Mouse (Mus musculus) brown adipose tissue, adult 24 weeks (tissue): ENCODE data around the gene Kynu. TPM values are rescaled to one million over a fixed set of nuclear protein-coding genes. Genes with fewer than 3 reads are reported as not detected.

Source experiments
- H3K27ac ChIP-seq: fragments of 200-500 bp; replicated peaks from 2 replicates; pipeline ENCODE4 v1.5.1; 2012; ENCODE audit warnings: low read depth, mild to moderate bottlenecking, low read length
- H3K4me1 ChIP-seq: fragments of 200-500 bp; 2 replicates; pipeline ENCODE4 v1.6.1; 2012; ENCODE audit warnings: low read length, mixed read lengths; ENCODE audit not compliant: control insufficient read depth, insufficient read depth, insufficient read length
- H3K4me3 ChIP-seq: fragments of 200-500 bp; 2 replicates; pipeline ENCODE4 v1.5.1; 2012; ENCODE audit warnings: low read depth, mild to moderate bottlenecking, low read length, moderate library complexity; ENCODE audit not compliant: insufficient read depth
- polyA plus RNA-seq: library from polyadenylated mRNA; stranded (reverse); fragments of >200 nt; gene quantifications from 2 replicates; pipeline ENCODE4 v1.2.4, GENCODE M21; 2012; ENCODE audit not compliant: missing spikeins, insufficient read depth, insufficient read length

Gene Kynu
- polyA plus RNA-seq, 1 experiment = not detected

DNA sequence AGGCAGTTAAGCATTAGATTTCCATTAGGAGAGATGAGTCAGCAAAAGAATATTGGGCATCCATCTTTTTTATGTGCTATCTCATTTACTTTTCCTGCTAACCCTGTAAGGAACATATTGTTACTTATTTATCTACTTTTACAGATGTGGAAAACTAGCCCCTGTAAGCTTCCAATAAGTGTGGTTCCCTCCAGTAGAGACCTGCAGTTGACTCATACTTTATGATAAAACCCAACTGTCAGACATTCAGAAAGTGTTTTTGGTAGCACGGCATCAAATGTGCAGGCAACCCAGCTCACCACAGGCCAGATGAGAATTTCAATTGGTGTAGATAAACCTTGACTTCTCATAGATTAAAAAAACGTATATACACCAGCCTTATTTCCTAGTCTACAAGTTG, 32.7 kb downstream of the Kynu start:
- Histone ChIP-seq H3K4me3 (no peak overlapping the region), H3K4me1 (no peaks in the 10 kb centered on the region), H3K27ac (no peak overlapping the region)

DNA sequence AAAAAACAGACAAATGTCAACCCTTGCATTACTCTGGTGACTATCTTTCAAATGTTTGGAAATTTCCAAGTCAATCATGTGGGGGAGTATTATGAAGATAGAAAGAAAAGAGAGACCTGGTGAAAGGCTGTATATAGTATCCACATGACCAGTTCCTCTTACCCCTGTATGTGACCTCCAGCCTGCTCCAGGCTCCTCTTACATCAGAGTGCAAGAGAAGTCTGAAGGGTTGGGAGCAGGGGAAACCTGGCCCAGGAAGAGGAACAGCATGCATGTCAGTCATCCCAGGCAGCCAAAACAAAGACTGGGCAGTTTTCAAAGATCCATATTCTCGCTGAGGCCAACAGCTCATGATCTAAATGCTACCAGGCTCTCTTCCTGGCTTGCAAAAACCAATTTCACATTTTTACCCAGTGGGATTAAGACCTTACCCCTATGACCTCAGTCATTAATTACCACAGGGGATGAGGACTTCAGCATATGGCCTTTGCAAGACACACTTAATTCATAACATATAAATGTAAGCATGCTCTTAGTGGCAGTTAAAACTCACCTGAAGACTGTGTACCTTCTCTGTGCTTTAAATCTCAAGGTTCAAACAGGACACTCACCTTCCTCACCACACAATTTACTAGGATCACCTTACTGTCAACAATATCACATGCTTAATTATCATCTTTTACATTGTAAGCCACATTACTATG, 37.0 kb downstream of the Kynu start:
- Histone ChIP-seq H3K4me3 (no peak overlapping the region), H3K4me1 (no peaks in the 10 kb centered on the region), H3K27ac (no peak overlapping the region)

DNA sequence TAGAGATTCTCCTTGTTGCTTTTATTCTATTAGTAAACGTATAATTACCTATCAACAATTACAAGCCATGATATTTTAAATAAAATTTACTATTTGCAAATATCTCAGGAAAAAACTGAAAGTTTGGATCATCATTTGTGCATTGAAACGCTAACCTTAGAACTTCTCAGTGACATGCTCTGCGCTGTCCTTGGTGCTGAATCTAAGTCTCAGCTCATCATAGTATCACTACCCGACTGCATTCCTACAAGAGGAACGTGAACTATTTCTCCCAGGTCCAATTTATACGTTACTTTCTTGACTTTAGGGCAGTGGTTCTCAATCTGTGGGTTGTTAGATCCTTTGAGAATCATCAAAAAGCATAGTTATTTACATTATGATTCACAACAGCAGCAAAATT, 58.4 kb downstream of the Kynu start:
- Histone ChIP-seq H3K4me3 (no peak overlapping the region), H3K27ac (no peak overlapping the region), H3K4me1 (no peaks in the 10 kb centered on the region)

DNA sequence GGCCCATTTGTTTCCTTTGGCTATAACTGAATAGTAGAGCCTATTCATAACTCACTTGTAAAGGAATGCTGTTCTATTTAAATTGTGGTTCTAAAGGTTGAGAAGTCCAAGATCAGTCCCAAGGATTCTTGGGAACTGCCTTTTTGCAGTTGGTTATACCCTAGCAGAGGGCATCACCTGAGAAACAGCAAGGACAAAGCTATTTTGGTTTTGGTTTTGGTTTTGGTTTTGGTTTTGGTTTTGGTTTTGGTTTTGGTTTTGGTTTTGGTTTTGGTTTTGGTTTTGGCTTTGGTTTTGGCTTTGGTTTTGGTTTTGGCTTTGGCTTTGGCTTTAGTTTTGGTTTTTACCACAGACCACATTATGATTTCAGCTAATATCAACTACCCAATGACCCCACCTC, 66.0 kb downstream of the Kynu start:
- H3K4me1 ChIP-seq = no peaks in the 10 kb centered on the region
- no peak overlapping the region for H3K4me3 ChIP-seq
- no peak overlapping the region for H3K27ac ChIP-seq

DNA sequence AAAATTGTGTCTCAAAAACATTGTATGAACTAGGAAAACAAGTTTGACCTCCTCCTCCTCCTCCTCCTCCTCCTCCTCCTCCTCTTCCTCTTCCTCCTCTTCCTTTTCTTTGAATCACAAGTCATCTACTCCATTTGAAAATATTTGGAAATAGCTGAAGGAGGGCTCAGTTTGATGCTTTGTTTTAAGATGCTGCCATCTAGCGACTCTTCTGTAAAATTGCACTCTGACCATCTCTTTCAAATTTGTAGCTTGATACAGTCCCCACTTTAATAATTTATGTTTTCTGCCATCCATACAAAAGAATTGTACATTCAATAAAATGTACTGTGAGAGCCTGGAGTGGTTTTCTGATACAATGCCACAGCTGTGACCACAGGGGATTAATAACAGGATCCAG, 67.7 kb downstream of the Kynu start:
- Histone ChIP-seq H3K4me3 (no peak overlapping the region), H3K4me1 (no peaks in the 10 kb centered on the region), H3K27ac (no peak overlapping the region)

DNA sequence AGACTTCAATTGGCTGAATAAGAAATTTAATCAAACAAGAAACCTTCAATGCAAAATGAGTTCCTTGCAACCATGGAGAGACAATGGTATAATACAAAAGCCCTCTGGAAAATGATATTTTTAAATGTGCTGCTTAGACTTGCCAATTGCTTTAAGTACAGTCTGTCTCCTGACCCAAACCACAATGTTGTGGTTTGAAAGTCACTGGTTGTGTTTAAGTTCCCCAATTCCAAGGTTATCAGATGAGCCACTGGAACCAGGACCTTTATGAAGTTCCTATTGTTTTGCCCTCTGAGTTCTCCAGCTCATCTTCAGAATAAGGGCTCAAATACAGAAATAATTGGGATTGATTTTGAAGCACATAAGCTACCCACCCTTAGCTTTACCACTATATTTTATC, 76.7 kb downstream of the Kynu start:
- no peak overlapping the region for H3K27ac ChIP-seq
- no peak overlapping the region for H3K4me3 ChIP-seq
- H3K4me1 ChIP-seq = no peaks in the 10 kb centered on the region

DNA sequence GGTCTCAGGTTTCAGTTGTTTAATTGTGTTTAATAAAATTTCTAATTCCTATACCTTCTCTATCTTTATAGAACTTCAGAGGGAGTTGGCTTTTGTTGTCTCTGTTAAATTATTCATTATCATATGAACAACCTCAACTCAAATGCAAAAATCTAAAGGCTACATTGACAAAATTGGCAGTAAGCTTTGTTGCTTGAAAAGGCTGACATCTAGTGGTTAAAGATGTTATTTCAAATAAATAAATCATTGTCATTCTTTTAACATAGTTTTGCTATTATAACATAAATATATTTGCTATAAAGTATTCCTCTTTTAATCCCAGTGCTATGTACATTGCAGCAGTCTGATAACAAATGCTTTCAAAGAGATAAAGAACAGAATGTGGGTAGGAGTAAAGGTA, 81.4 kb downstream of the Kynu start:
- no peak overlapping the region for H3K27ac ChIP-seq
- no peaks in the 10 kb centered on the region for H3K4me1 ChIP-seq
- H3K4me3 ChIP-seq = no peak overlapping the region

DNA sequence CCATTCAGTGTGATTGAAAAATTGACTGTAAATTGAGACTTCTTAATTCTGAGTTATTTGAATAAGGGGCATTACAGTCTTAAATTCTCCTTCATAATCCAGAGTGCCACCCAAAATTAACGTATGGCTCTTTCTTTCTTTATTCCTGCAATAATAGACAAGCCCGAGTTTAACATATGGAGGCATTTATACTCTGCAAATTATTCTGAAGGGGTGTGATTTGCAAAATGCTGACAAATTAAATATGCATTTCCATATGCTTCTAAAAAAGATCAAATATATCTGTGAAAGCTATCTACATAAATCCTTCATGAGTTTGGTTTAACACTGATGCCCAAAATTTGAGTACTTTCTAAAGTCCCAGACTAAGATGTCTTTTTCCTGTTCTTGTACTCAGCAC, 91.8 kb downstream of the Kynu start:
- no peaks in the 10 kb centered on the region for H3K4me1 ChIP-seq
- H3K4me3 ChIP-seq = no peak overlapping the region
- H3K27ac ChIP-seq = no peak overlapping the region

DNA sequence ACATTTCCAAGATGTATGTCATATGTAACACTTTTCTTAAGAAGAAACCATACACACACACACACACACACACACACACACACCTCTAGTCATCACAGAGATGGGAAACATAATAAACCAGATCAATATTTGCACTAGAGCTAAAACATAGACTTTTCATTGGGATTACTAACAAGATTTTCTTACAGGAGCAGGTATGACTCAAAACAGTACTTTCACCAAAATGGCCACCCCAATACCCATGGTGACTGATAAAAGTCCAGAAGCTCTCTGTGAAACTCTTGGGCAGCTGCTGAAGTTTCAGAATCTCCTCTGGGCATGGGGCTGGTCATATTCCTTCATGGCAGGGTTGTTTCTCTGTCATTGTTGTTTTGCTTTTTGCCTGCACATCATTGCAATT, 114.5 kb downstream of the Kynu start:
- Histone ChIP-seq H3K27ac (no peak overlapping the region), H3K4me3 (no peak overlapping the region), H3K4me1 (no peaks in the 10 kb centered on the region)

DNA sequence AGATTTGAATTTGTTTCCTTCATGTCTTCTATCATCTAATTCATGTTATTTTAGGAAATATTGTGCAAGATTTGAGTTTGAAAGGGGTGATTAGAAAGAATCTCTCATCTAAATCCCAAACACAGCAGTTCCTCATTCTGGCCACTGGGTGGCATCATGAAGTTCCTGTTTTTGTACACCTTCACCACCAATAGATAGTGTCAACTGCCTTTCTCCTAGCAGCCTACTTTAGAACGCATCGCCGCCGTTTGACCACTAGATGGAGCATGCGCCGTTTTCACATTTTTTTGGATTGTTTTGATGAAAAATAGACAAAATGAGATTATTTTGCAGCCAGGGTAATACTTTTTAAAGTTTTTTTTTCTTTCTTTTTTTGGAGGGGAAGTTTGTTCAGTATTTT, 118.5 kb downstream of the Kynu start:
- no peak overlapping the region for H3K4me3 ChIP-seq
- no peaks in the 10 kb centered on the region for H3K4me1 ChIP-seq
- H3K27ac ChIP-seq = no peak overlapping the region

DNA sequence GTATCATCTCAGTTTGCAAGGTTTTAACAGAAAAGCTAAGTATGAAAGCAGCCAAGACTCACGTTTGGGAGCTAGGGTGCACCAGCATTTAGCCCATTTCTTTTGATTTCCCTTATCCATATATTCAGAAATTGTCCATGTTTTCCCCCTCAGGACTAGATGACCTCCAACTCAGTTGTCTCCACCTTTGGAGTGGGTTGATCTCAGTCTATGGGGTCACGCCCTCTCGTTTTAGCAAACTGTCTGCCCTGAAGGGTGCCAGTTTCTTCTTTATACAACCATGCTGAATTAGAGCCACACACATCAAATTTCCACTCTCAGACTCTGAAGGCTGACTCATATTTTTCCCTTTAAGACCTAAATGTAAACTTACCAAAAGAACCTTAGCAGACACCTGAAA, 119.0 kb downstream of the Kynu start:
- no peak overlapping the region for H3K4me3 ChIP-seq
- H3K27ac ChIP-seq = no peak overlapping the region
- no peaks in the 10 kb centered on the region for H3K4me1 ChIP-seq

DNA sequence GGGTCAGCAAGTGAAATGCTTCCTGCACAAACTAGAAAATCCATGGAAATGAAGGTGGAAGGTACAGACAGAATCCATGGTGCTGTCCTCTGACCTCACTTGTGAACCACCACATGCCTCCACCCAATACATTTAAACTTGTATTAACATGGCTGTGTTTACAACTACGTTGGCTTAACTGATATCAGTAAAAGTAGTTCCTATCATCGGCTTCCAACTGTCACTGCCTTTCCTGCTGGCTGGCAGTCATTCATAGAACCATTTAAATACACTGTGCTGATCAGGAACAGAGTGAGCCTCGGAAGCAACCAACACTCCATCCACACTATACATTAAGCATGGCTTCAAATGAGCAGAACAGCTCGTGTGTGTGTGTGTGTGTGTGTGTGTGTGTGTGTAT, 120.1 kb downstream of the Kynu start:
- Histone ChIP-seq H3K27ac (no peak overlapping the region), H3K4me3 (no peak overlapping the region), H3K4me1 (no peaks in the 10 kb centered on the region)

DNA sequence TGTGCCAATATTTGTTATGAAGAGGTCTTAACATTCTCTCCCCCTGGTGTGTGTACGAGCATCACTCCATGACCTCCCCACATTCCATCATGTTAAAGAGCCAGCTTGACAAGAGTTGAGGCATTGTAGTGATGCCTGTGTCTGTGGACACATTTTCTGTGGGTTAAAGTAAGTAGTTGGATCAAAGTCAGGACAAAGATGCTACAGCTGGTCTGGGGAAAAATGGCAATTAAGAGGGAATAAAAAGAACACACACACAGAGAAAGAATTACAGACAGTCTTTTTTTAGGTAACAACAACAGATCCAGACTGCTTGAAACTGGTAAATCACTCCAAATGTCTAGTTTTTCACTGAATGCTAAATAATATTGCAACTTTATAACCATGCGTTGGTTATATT, 135.3 kb downstream of the Kynu start:
- no peak overlapping the region for H3K4me3 ChIP-seq
- no peak overlapping the region for H3K27ac ChIP-seq
- no peaks in the 10 kb centered on the region for H3K4me1 ChIP-seq

DNA sequence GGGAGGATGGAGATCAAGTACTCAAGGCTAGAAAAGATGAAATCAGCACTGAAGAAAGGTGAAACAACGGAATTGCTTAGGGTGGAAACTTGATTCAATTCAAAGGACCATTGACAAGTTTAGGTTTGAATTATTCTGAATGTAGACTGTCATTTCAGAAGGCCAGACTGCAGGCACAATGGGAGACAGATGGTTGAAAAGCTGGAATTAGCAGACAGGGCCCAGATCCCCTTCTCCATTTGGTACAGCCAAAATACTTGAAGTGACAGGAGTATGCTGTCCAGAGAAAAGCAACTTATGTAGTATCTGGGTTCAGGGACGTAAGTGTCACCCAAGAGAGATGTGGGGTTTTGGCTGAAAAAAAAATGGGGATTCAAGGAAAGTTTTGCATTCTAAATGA, 136.2 kb downstream of the Kynu start:
- Histone ChIP-seq H3K4me1 (no peaks in the 10 kb centered on the region), H3K4me3 (no peak overlapping the region), H3K27ac (no peak overlapping the region)

DNA sequence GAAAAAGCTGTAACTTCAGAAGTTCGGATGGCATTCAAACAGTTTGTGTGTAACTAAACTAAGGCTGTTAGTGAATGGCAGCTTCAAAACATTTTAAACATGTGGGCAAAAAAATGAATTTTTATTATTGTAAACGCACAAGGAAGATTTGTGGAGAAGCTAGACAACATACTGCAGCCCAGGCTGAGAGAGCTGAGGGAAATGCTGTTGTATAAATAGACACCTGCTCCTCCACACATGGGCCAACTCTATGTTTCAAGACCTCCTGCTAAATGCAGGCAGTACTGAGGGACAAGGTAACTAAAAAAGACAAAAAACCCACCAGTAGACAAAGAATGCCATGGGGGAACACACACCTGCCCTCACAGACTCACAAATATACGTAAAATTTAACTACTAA, 140.5 kb downstream of the Kynu start:
- Histone ChIP-seq H3K4me1 (no peaks in the 10 kb centered on the region), H3K27ac (no peak overlapping the region), H3K4me3 (no peak overlapping the region)

DNA sequence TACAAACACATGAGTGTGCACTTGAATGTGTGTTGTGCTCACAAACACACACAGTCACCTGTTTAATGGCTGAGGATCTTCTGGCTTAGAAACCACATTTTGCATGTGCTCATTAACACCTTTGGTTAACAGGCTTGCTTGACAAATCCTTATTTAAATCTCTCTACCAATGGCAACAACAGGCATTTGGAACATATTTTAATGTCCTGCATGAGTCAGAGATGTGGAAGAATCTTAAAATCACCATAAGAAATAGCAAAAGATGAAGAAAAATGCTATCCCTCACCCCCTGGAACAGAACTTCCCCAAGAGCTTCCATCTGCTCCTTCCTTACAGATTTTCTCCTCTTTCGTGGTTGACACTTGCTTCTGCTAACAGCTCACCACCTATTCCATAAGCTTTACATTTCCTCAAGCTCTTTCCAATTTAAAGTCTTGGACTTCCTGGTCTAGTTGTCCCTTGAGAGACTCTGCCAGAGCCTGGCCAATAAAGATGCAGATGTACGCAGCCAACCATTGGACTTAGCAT, 157.5 kb downstream of the Kynu start:
- H3K4me1 ChIP-seq = no peaks in the 10 kb centered on the region
- H3K27ac ChIP-seq = no peak overlapping the region
- H3K4me3 ChIP-seq = no peak overlapping the region
